Mouse (Mus musculus) megakaryocyte-erythroid progenitor cell, adult 5-6 weeks (primary cell): Measurements from ENCODE around the gene Wdhd1. TPM values are rescaled to one million over a fixed set of nuclear protein-coding genes. Genes with fewer than 3 reads are reported as not detected.

Source experiments
- ATAC-seq: replicated peaks from 2 replicates; pipeline ENCODE4 v1.8.0; 2016; ENCODE audit warnings: mild to moderate bottlenecking, inconsistent platforms; ENCODE audit not compliant: severe bottlenecking, poor library complexity, low FRiP score, low TSS enrichment
- total RNA-seq, 2 experiments: library from RNA; stranded (forward) in 1 of 2; stranded (reverse) in 1 of 2; fragments of 200-1000, 215-1000 nt in 1 of 2; fragments of >200 nt in 1 of 2; fragmentation: Nextera tagmentation in 1 of 2; gene quantifications; 2 replicates each; pipeline ENCODE4 v1.2.3; 2014 to 2017

Wdhd1 gene
- total RNA-seq, 2 experiments from 2014 or later, result 89.1 to 121 TPM

DNA sequence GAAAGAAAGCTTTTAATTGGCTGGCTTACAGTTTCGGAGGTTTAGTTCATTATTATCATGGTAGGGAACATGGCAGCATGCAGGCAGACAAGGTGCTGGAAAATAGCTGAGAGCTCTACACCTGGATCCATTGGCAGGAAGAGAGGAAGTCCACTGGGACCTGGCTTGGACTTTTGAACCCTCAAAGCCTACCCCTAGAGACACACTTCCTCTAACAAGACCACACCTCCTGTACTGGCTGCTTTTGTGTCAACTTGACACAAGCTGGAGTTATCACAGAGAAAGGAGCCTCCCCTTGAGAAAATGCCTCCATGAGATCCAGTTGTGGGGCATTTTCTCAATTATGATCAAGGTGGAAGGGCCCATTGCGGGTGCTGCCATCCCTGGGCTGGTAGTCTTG is 8.6 kb upstream of the Wdhd1 start:
- no peak for ATAC-seq

GRCm38 (mm10) chr14:47283568-47283967 is 6.9 kb upstream of the Wdhd1 start:
- no peak for ATAC-seq

DNA sequence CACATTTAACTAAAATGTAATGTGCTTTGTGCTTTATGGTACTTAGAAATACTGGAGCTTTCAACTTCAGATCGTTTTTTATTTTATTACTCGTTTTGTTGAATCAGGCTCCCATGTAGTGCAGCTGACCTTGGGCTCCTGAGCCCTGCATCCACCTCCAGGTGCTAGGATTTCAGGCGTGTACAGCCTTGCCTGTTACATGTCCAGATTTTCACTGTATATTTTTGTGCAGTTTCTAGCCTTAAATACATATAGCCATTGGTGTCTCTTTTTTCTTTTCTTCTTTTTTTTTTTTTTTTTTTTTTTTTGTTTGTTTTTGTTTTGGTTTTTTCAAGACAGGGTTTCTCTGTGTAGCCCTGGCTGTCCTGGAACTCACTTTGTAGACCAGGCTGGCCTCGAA is 4.9 kb upstream of the Wdhd1 start:
- ATAC-seq, result no peak

DNA sequence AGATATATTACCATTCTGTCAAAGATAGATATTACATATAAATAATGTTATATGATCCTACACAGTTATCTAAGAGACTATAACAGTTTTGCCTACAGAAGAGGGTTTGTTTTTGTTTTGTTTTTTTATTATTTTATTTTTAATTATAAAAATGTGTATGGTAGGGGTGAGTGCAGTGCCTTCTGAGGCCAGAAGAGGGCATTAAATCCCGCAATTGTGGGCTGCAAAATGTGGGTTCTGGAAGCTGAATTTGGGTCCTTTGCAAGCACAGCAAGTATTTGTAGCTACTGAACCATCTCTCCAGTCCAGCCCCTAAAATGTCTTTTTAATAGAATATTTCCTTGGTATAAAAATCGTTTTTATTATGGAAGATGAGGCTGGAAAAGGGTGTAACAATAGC is 2.4 kb upstream of the Wdhd1 start:
- ATAC-seq, result no peak

GRCm38 (mm10) chr14:47276036-47276603 is 537 bp downstream of the Wdhd1 start:
- ATAC-seq, result peak; percentile 45

DNA sequence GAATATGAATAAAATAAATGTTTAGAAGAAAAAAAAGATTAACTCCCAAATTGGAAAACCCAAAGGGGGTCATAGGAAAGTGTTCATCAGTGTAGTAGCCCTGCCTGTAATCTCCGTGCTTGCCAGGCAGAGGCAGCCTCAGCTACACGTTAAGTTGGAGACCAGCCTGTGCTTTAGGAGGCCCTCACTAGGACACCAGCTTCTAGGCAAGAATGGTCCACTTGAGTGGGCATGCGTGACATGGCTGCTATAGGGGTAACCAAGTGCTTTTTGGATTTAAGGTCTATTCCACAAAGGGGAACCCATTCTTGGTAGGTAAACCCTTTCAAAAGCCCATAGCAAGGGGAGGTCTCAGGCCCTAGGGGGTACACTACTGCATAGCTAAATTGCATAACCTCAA is 1.2 kb downstream of the Wdhd1 start:
- peak; percentile 53 for ATAC-seq

DNA sequence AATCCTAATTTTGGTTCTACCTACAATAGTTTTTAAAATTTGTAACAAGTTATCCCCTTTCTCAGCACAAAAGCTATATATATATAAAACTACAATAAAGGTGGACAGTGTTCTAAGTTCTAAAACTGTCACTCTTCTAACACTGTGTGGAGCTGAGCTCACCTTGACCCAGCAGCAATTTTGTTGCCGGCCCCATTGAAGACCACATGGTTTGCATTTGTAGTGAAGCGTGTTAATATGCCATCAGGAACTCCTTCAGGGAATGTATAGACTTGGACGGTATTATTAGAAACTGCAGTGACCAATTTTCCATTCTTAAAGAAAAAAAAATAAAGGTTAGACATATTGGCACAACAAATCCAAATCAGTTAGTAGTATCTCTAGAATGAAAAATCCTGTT is 2.9 kb downstream of the Wdhd1 start:
- ATAC-seq, result no peak

- ATAC-seq, result no peak
Observed at GRCm38 (mm10) chr14:47269706-47270105, 7.0 kb downstream of the Wdhd1 start.

DNA sequence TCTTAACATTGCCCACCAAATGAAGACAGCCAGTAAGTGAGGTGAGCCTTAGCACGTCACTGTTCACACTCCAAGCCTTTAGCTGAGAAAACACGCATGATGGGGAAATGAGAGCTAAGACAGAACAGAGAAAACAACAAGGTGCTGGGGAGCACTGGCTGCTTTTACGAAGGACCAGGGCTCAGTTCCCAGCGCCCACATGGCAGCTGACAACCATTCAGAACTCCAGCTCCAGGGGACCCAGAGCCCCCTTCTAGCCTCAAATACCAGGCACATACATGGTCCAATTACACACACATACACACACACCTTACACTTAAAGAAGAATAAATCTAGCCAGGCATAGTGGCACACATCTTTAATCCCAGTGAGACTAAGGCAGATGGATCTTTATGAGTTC is 7.6 kb downstream of the Wdhd1 start:
- ATAC-seq, result no peak

GRCm38 (mm10) chr14:47265829-47266228 is 10.8 kb downstream of the Wdhd1 start:
- no peak for ATAC-seq

DNA sequence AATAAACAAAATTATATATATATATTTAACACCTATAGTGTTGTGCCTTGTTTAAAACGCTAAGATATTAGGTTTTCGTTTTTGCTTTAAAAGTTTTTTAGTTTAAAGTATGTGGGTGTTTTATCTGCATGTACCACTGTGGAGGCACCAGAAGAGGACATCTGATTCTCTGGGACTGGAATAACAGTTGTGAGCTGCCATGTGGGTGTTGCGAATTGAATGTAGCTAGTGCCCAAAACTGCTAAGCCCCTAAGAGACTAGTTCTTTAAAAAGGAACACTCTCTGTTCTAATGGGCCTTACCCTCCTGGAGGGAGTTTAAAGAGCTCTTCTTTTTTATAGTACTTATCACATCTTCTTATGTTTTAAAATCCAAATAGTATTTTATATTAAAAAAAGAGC is 11.8 kb downstream of the Wdhd1 start:
- no peak for ATAC-seq

- no peak for ATAC-seq
Observed at GRCm38 (mm10) chr14:47249839-47250238, 26.8 kb downstream of the Wdhd1 start.

DNA sequence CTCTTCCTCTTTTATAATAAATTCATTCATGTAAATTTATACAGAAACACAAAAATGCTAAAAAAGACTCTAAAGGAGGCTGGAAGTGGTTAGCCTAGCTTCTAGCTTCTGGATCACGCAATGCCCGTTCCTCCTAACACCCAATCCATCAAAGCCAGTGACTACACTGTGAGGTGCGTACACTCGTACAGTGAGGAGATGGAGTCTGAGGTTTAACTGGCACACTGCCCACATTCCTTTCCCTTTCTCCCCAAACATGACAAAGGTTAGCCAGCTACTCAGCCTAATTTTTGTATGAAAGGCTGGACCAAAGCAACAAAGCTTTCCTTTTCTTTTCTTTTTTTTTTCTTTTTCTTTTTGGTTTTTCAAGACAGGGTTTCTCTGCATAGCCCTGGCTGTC is 33.9 kb downstream of the Wdhd1 start:
- ATAC-seq, result no peak

DNA sequence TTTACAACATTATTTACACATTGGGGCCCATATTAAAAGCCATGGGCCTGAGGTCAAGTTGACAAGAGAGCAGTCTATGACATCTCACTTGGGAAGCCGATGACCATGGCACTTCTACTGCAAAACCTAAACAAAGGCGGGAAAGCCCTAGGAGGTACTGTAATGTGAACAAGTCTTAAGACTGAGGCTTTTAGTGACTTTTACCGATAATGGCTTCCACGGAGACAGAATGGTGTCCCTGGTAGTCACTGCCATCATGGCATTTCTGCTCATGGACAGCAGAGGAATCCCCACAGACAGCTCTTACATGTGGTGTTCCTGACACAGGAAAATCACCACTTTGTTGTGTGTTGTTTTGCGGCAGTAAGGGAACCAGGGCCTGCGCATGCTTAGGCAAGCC is 35.6 kb downstream of the Wdhd1 start:
- no peak for ATAC-seq

DNA sequence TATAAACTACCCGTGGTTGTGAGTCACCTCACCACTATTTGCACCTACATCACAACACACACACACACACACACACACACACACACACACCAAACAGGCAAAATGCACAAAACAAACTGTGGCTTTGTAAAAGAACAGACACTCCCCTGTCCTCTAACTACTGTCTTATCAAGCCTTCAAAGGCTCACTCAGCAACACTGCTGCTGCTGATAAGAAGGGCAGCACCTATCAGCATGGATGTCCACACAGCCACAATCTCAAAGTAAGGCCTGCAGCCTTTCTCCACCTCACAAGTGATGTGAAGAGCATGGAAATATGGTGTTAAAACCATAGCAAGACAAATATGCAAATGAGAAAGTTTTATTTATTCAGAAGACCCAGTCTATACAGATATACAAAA is 36.1 kb downstream of the Wdhd1 start:
- ATAC-seq, result peak; percentile 100

GRCm38 (mm10) chr14:47237286-47237685 is 39.4 kb downstream of the Wdhd1 start:
- no peak for ATAC-seq

- no peak for ATAC-seq
Observed at GRCm38 (mm10) chr14:47236491-47236890, 40.2 kb downstream of the Wdhd1 start.

GRCm38 (mm10) chr14:47234526-47235250 is 42.0 kb downstream of the Wdhd1 start:
- no peak for ATAC-seq

DNA sequence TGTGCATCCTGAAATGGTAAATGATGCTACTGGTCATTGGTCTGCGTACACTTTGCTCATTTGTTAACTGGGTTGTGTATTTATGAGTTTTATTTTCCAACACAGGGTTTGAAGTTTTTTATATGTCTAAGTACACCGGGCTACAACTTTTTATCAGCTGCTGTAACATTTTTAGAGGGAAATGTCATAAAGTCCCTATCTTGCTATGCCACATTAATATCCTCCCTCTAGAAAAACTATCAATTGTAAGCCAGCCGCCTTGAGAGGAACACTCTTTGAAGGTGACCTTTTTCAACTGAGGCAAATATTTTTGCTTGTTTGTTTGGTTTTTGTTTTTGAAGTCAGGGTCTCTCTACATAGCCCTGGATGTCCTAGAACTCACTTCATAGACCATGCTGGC is 42.6 kb downstream of the Wdhd1 start:
- peak; percentile 79 for ATAC-seq

- peak; percentile 96 for ATAC-seq
Observed at GRCm38 (mm10) chr14:47233602-47234001, 43.1 kb downstream of the Wdhd1 start.

GRCm38 (mm10) chr14:47229796-47230376 is 46.8 kb downstream of the Wdhd1 start:
- no peak for ATAC-seq
